Comparison of ENCODE assay signal across 8 mouse cellular contexts in genomic region chr11:3894406-3895281, GRCm38 (mm10). TPM values are rescaled to one million over a fixed set of nuclear protein-coding genes. Genes with fewer than 3 reads are reported as not detected.
DNase-seq lines count a peak whose midpoint lies in the region; ATAC-seq lines count a peak whose summit lies in the region.

Gene 4921536K21Rik, minus strand, starts transcription at chr11:3895098.
Gene Dusp18, plus strand, starts transcription at chr11:3895240.

- DNase-seq in adrenal gland, adult (ENCODE audit: inconsistent age in 2 of 2, low spot score in 1 of 2): peak; percentile 94 to 97
- DNase-seq in embryo, embryonic 10 days (ENCODE audit: low spot score): peak; percentile 98
- DNase-seq in gastrocnemius, postnatal 10 days: peak; percentile 80
- DNase-seq in induced T-regulatory cell, adult 2 months (ENCODE audit: low read depth): peak; percentile 94
- DNase-seq in left cerebral cortex, adult 8-10 months (ENCODE audit: low spot score in 2 of 2): peak; percentile 92 to 97
- peak; percentile 99 to 100 for DNase-seq in right cerebral cortex, adult 2 months (ENCODE audit: low spot score in 2 of 2)
- peak; percentile 59 for DNase-seq in urinary bladder, postnatal 10 days (ENCODE audit: low spot score)

- ATAC-seq in megakaryocyte, adult 5-6 weeks (ENCODE audit: poor library complexity, severe bottlenecking): peak; percentile 97

RNA-seq across cellular contexts. Expression of gene 4921536K21Rik, which starts in this region (rescaled TPM):
- under 1 TPM in 1 of 2 experiments, not detected in 1; 0.23 TPM for total RNA-seq in gastrocnemius, postnatal 10 days (2021)
- under 1 TPM; 0.21 to 0.86 (median 0.57) TPM for total RNA-seq in left cerebral cortex, adult 8-10 months (2022)
- total RNA-seq in megakaryocyte, adult 5-6 weeks (2015): 0.09 TPM in 1 of 2 replicates, not detected in the other
- 0.15 TPM in 1 of 2 replicates, not detected in the other for total RNA-seq in megakaryocyte, adult 5-6 weeks (2017)

RNA-seq across cellular contexts. Expression of gene Dusp18, which starts in this region (rescaled TPM):
- 1 to 10 TPM; 2.1 to 2.8 TPM for total RNA-seq in gastrocnemius, postnatal 10 days (2021)
- total RNA-seq in left cerebral cortex, adult 8-10 months (2022): 10 to 100 TPM; 17.5 to 19.6 (median 18.1) TPM
- total RNA-seq in megakaryocyte, adult 5-6 weeks (2015): 0.41 and 0.49 TPM in 2 replicates
- 0.08 and 0.44 TPM in 2 replicates for total RNA-seq in megakaryocyte, adult 5-6 weeks (2017)

Comparison
In these comparisons a context has a peak if more than half of its experiments do, and no peak if none do; other contexts are left out.
1. Peak in every context shown above with its lines: DNase-seq and ATAC-seq.
2. RNA of gene Dusp18 (total RNA-seq): 17.5 to 19.6 TPM in left cerebral cortex, adult 8-10 months; 2.1 to 2.8 TPM in gastrocnemius, postnatal 10 days and 0.08 to 0.49 TPM in megakaryocyte, adult 5-6 weeks; every median in the first group is over 4 times any median in the second.
3. Peak in ATAC-seq in megakaryocyte, adult 5-6 weeks; RNA of the genes that start here not detected or under 1 TPM.